Mouse (Mus musculus) granulocyte monocyte progenitor cell, adult 5-6 weeks (primary cell): ENCODE measurements at regions not wholly inside any gene's neighbourhood (a gene's known extent, or its start where the extent isn't known, plus 50 kb on each side); places are given as distances from the start of the nearest gene placed in this dataset.

Experiments
- ATAC-seq: replicated peaks from 2 replicates; pipeline ENCODE4 v1.8.0; 2016; ENCODE audit warnings: mild to moderate bottlenecking, moderate TSS enrichment, inconsistent platforms; ENCODE audit not compliant: poor library complexity, severe bottlenecking

- no peak for ATAC-seq
These were observed 174.5 kb upstream of the Lpp start for GRCm38 (mm10) chr16:24218850-24219185.

- no peak for ATAC-seq
These were observed 175.0 kb upstream of the Lpp start for GRCm38 (mm10) chr16:24218162-24218849.

- ATAC-seq: no peak
These were observed 176.5 kb upstream of the Lpp start for GRCm38 (mm10) chr16:24216828-24217227.

GRCm38 (mm10) chr16:24215353-24215752 lies 178.0 kb upstream of the Lpp start:
- ATAC-seq: peak; percentile 63

GRCm38 (mm10) chr16:24213577-24213976 lies 179.7 kb upstream of the Lpp start:
- ATAC-seq: peak; percentile 37; the same call in 1 of the 2 replicates

- no peak for ATAC-seq
These were observed 180.6 kb upstream of the Lpp start for GRCm38 (mm10) chr16:24212702-24213101.

- no peak for ATAC-seq
These were observed 181.7 kb upstream of the Lpp start for GRCm38 (mm10) chr16:24211588-24211987.

GRCm38 (mm10) chr16:24208876-24209275 lies 184.4 kb upstream of the Lpp start:
- ATAC-seq: no peak

- ATAC-seq: no peak
These were observed 185.2 kb upstream of the Lpp start for GRCm38 (mm10) chr16:24208118-24208517.

- ATAC-seq: no peak
These were observed 186.3 kb upstream of the Lpp start for GRCm38 (mm10) chr16:24207056-24207455.

GRCm38 (mm10) chr16:24206461-24206861 lies 186.8 kb upstream of the Lpp start:
- ATAC-seq: no peak

GRCm38 (mm10) chr16:24205594-24205993 lies 187.7 kb upstream of the Lpp start:
- ATAC-seq: no peak

GRCm38 (mm10) chr16:24204064-24204730 lies 189.1 kb upstream of the Lpp start:
- no peak for ATAC-seq

- peak; percentile 75 for ATAC-seq
These were observed 190.7 kb upstream of the Lpp start for GRCm38 (mm10) chr16:24202653-24203052.

GRCm38 (mm10) chr16:24201455-24201854 lies 191.9 kb upstream of the Lpp start:
- ATAC-seq: no peak

- ATAC-seq: no peak; the same call in 1 of the 2 replicates
These were observed 193.1 kb upstream of the Lpp start for GRCm38 (mm10) chr16:24200200-24200599.

GRCm38 (mm10) chr16:24199408-24200167 lies 193.7 kb upstream of the Lpp start:
- ATAC-seq: peak; percentile 85

GRCm38 (mm10) chr16:24198291-24198690 lies 195.0 kb upstream of the Lpp start:
- no peak for ATAC-seq

- no peak for ATAC-seq
These were observed 195.7 kb upstream of the Lpp start for GRCm38 (mm10) chr16:24197618-24198017.

- ATAC-seq: peak; percentile 74
These were observed 199.4 kb upstream of the Lpp start for GRCm38 (mm10) chr16:24193945-24194344.

- ATAC-seq: peak; percentile 88
These were observed 199.9 kb upstream of the Lpp start for GRCm38 (mm10) chr16:24193251-24193873.
